Mouse (Mus musculus): ENCODE measurements around the gene Asdurf.
"Not testable (repeated sequence)": the region's sequence is repeated elsewhere in the genome, so short reads cannot be mapped to it uniquely, and the experiment has no call there.

The Asdurf gene

DNA sequence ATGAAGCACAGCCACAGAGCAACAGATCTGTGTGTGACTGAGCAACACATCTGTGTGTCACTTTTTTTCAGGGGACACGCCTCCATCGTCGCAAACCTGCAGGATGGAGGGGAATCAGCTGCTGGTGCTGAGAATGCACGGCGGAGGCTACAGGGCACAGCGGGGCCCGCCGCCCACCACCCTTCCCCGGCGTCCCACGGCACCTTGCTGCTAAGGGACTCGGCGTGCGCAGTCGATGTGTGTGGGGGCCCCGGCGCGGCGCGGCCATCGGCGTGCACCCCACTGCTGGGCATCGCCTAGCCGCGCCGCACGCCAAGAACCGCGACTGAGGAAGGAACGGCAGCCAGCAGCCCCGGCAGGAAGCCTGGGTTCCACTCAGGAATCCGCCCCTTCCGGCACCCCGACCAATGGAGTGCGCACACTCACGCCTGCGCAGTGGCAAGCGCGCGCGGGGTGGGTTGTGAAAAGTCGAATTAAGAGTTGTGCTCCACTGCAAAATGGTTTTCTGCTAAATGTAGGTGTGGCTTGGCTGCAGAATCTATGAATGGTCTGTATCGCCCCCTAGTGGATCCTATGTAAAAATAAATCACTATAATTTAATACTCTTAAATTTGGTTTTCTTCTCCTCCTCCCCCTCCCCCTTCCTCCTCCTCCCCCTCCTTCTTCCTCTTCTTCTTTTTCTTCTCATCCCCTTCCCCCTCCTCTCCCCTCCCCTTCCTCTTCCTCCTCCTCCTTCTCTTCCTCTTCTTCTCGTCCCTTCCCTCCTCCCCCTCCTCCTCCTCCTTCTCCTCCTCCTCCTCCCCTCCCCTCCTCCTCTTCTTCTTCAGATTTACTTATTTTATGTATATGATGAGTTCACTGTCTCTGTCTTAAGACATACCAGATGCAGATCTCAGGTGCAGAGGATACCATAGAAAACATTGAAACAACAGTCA lies at the start of gene Asdurf, which contains the start of the genes Gm28551 and Asnsd1:
Asdurf (minus strand) TSS at position 293 of the 935 bp plus-strand sequence.
Gm28551 (minus strand) TSS at position 341 of the 935 bp plus-strand sequence.
Asnsd1 (minus strand) TSS at position 426 of the 935 bp plus-strand sequence.
- CTCF ChIA-PET = no interaction called here

DNA sequence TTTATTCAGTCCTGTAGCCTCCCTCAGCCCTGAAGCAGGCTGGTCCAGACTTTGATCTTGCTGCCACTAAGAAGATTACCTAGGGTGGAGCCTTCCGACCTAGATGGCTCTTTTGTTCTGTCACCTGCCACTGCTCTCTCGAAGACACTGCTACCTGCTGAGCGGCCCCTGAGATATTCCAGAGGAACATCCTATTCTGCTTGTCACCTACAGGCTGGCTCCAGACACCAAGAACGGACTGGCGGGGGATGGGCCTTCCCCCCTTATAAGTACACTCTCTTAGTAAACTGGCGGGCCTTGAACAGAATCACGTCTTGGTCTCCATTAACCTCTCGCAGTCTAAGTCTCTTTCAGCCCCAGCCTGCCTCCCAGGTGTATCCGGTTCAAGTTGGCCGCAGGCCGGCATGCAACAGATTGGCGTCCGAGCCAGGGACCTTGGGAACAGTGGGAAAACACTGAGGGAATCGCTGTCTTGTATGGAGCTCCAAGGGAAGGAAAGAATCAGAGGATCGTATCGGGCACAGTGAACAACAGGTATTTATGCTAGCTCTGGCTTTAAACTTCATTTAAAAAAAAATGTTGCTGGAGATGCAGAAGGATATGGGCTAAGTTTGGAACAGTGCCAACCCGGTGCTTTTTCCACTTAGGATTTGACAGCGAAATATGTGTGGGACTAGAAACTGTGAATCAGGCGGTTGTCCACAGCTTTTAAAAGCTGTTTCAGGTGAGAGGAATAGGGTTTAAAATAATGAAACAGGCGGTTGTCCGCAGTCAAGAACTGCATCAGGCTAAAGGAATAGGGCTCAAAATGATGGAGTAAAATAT lies 41.7 kb upstream of the Asdurf start:
- CTCF ChIA-PET = not testable (repeated sequence)

DNA sequence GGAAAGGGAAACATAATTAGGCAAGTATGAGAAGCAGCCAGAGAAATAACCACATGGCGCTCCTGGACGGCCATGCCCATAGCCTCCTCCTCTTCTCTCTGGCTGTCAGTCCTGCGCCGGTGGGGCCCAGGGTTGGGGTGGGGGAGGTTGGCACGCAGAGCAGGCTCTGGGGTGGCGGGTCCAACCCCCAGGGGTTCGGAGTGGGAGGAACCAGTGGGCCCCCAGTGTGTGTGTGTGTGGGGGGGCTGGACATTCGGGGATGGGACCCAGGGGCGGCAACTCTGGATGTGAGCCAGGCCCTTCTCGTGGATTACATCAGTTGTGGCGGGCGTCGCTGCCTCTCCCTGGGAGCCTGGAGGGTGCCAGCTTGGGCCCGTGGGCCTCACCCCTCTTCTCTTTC lies 36.3 kb upstream of the Asdurf start:
- CTCF ChIA-PET = no interaction called here

DNA sequence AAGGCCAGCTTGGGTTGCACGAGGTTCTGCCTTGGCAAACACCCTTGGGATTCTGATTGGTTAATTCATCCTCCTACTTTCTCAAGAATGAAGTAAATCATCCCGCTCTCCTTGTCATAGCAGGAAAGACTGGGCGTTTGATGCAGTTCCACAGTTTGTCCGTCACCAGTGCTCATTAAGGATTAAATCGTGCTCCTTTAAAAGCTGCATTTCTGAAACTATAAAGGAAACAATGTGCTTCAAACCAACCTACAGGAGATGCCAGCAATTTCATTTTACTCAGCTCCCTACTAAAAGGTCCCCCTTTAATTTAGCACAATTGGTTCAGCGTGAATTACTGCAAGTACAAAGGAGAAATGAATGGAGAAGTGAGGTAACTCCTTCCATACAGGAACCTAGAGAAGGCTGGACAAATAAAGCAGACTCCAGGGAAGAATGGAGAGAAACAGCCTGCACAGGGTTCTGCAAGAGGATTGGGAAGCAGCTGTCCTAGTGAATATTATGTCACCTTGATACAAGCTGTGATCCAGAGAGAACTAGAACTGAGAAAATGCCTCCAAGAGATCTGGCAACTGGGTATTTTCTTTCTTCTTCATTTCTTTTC lies 31.8 kb upstream of the Asdurf start:
- CTCF ChIA-PET = no interaction called here

DNA sequence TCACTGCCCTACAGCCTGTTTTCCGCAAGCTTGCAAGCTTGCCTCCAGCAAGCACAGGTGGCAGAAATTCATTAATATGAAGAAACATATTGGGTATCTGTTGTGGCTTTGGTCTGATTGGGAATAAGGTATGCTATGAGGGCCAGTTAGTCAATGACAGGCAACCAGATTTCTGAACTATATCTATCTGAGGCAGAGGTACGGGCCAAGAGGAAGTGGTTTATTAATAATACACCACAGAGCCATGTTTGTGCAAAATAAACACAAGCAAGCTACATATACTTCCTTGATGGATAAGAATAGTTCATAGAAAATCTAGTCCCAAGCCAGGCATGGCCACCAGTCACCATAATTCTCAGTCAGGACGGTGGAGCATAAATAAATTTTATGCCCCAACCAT lies 25.3 kb upstream of the Asdurf start:
- CTCF ChIA-PET = no interaction called here

DNA sequence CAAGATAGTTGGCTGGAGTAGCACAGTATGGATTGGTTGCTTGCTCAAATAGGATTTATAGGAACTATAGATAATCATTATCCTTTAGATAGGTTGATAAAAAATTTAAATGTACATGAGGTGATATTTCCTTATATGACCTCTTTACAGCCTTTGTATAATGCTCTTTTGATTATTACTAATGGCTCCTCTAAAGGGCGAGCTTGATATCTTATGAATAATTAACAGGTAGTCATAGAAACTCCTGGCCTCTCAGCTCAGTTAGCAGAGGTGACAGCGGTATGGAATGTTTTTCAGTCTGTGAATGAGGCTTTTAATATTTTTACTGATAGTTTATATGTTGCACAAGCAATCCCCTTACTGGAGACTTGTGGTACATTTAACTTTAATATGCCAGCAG lies 23.5 kb upstream of the Asdurf start:
- CTCF ChIA-PET = not testable (repeated sequence)

DNA sequence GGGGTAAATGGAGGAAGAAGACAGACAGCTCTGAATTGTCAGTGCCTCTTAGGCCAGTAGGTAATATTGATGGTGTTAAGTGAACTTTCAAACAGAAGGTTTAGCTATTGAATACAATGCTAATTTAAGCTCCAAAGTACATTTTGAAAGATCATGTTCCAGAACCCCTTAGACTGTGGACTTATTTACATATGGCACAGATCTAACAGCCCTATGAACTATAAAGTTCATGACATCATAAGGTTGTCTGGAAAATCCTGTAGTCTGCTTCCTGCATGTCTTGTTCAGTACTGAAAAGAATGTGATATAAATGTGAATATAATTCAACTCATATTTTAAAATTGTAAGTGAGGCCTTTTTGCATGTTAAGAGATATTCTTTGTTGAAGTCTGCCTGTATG lies 6.6 kb upstream of the Asdurf start:
- CTCF ChIA-PET = no interaction called here

DNA sequence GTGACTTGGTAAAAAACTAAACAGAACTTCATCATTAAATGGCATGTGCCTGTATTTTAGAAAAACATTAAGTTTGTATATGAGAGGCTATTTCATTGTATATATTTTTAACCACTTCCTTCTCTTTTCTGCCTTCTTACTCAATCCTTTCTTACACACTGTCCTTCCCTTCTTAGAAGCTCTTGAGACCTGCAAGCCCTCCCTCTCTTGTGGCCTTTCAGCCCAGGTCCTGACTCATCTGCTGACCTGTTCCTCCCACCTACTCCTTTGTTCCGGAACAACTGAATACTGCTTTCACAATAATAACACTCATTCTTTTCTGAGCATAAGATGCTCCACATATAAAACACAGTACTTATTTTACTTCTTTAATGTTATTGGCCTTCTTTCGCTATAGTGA lies 11.3 kb downstream of the Asdurf start:
- CTCF ChIA-PET = no interaction called here

DNA sequence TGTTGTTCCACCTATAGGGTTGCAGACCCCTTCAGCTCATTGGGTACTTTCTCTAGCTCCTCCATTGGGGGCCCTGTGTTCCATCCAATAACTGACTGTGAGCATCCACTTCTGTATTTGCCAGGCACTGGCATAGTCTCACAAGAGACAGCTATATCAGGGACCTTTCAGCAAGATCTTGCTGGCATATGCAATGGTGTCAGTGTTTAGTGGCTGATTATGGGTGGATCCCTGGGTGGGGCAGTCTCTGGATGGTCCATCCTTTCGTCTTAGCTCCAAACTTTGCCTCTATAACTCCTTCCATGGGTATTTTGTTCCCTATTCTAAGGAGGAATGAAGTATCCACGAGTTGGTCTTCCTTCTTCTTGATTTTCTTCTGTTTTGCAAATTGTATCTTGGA lies 15.0 kb downstream of the Asdurf start:
- CTCF ChIA-PET = interaction anchor here (0.5 kb wide), 1 partner anchor 44 kb away, joined by 3 read pairs; no protein-coding TSS in a partner anchor

DNA sequence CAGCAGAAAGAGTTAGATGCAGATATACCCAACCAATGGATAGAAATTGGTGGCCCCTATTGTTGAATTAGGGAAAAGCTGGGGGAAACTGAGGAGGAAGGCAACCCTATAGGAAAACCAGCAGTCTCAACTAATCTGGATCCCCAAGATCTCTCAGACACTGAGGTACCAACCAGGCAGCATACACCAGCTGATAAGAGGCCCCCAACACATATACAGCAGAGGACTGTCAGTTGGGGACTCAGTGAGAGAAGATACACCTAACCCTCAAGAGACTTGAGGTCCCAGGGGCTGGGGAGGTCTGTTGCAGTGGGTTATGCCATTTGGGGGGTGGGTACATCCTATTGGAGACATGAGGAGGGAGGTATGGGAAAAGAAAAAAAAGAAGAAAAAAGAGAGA lies 17.0 kb downstream of the Asdurf start:
- CTCF ChIA-PET = no interaction called here

DNA sequence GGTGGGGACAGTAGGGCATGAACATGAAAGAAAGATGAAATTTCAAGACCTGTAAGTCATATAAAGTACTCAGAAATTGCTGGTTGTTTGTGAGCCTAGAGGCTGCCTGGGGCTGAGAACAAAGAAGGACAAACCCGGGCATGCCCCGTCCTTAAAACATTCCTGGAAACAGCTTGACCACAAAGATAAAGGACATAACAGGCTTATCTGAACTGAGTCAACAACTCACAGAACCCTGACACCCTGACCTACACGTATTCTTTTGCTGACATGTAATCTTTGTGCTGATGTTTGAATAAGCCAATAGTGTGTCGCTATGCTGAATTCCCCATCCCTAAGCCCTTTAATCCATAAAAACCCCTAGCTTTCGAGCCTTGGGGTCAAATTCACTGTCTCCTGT lies 18.9 kb downstream of the Asdurf start:
- CTCF ChIA-PET = not testable (repeated sequence)

DNA sequence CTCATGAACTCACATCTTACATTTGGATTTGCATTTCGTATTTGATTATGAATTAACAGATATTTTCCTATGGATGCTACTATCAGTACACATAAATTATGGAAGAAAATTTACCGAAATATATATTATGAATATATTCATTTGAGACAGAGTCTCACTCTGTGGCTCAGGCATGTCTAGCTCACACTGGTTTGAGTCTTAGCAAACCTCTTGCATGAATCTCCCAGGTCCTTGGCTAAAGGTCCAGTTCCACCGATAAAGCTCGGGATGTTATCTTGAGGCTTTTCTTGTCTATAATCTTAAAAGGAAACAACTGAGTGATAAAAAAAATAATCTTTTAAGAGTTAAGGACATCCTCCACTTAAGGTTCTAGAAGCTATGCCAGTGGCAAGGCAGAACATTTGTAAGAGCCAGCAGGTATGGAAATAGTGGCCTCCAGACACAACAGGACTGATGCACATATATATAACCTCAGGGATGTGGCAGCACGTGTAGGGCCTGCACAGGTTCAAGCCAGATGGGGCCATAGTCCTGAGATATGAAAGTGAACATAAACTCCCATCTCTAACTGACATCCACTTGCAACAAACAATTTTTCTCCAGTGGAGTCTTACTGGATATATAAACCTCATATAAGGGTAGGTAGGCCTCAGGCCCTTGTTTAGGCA lies 27.5 kb downstream of the Asdurf start:
- CTCF ChIA-PET = no interaction called here

DNA sequence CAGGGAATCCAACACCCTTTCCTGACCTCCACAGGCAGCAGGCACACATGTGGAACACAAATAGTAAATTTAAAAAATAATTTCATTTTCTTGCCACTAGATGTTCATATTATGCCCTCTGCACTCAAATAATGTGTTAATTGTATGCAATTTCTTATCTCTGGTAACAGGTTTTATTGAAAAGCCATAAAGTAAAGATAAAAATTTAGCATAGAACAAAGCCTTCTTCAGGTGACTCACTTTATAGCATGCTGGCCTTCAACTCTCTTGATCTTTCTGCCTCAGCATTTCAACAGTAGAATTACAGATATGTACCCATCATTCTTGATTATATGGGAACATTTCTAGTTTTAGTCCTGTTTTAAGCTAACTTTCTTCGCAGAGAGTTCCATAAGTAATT lies 28.1 kb downstream of the Asdurf start:
- CTCF ChIA-PET = no interaction called here

DNA sequence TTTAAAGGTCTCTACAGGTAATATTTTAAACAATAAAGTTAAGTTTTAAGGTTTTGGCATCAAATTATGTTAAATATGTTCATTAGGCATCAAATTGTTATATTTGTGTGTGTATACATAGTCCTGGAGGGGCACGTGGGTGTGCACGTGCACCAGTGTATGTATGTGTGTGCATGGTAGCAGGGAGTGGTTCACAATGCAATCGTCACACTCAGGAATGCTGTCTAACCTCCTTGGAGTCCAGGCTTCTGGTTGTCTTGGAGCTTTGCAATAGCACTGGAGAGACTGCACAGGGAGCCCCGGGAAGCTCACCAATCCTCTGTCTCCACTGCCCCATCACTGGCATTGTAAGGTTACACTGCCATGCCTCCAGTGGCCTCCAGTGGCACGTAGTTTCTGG lies 29.2 kb downstream of the Asdurf start:
- CTCF ChIA-PET = no interaction called here

DNA sequence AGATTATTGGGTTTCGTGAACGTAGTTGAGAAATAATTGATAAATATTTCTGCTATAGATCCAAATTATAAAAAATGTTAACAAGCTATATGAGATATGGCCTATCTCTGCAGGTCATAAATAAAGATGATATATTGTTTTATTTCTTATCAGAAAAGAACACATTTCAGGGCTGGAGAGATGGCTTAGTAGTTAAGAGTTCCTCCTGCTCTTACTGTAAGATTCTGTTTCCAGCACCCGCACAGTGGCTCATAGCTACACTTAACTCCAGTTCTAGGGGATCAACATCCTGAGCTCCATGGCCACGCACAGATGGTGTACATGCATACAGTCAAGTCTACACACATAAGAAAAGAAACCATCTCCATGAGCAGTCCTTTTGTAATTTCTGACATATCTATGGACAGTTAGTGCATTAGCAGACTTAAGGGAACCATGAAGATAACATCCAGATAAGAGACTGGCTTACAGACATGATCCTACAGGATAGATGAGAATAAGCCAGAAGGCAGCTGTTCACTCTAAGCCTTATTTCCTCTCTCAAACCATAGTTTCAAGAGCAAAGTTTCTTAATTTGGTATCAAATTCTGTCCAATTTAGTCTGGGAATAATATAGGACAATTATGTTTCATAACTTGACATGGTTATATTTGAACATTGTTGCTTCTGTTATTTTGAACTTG lies 30.6 kb downstream of the Asdurf start:
- CTCF ChIA-PET = no interaction called here

DNA sequence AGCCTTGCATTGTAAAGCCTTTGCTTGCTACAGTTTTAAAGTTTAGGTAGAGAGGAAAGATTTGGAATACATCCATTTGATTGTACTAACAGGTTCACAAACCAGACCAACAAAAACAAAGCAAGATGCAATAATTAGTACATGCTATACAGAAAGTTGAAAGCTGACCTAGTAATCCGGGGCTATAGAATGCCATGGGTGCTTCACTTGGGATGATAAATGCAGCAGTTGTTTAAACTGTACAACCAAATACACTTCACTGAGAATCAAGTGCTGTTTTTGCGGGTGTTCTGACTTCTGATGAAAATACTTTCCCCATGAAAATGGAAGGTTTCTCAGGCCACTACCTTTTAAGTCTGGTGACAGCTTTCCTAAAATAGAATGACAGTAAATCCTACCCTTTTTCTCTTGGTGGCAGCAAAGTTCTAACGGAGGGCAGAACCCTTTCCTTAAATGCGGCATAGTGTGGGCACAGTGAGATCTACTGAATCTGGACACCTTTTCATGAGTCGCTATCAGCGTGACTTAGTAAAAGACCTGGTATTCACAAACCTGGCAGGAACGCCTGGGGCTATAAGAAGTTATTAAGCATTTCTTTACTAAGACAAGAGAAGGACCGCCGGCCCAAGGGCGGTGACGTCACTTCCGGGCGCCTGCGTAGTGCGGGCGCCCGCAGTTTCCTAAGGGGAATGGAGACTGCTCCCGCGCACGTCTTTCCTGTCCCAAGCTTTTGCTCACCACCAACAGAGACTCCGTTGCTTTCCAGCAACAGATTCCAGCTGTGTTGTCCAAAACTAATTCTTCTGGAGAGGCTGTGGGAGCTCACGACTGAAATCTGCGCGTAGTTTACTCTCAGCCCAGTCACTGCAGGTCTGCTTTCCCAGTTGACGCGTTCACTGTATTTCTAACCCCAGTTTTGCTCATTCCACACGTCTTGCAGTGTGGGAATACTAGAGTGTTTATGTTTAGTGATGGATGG lies 39.1 kb downstream of the Asdurf start, which contains the start of gene Osgepl1:
Osgepl1 (plus strand) TSS at position 636 of the 979 bp plus-strand sequence.
- CTCF ChIA-PET = no interaction called here

DNA sequence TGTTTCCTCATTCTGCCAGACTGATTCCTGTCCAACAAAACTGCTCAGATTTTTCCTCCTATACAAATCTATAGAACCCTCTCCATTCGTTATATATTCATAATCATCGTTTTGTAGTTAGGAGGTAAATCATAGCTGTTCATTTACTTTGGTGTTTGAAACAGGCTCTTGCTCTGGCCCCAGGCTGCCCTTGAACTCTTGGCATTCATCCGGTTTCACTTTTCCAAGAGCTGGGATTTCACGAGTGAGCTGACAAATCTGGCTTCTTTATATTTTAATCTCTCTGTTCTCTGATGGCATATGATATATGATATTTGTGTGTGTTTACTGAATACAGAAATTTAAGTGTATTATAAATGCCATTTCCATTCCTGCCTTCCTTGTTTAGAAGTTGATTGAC lies 51.9 kb downstream of the Asdurf start:
- CTCF ChIA-PET = no interaction called here
